ENCODE assay signal across 33 mouse cellular contexts in the genomic region with DNA sequence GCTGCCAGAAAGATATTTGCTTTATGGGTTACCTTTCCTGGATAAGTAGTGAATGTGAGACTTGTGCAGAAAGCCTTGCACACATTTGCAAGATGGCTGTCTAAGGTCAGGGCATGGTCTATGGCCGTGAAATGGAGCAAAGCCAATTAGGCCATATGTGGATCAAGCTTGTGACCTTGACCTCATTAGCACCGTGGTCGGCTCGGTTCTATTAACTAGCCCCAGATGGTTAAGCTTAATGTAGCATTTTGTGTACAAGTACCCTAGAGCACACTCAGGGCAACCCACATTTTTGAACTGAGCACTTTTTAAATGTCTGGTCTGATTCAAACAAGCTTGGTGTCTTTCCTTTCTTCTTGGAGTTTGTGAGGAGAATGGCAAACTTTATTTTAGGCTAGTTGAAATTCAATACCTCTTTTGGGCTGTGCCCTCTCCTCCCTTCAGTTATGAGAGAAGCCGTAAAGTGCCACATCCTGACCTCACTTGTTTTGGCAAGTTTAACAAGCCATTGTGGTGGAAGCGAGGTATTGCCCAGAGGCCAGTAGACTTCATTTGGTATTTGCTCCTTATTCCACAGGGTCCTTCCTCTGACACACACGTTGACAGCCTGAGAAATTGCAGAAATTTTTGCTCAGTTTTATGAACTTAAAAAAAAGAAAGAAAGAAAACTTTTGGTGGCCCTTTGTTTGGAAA.
A peak's percentile ranks its signal among the peaks of the same experiment; 100 is the strongest.
DNase-seq lines count a peak whose midpoint lies in the region; ATAC-seq lines count a peak whose summit lies in the region.
"Had no signal": no experiment of that assay in that cellular context is flagged by ENCODE, and none has a peak within 500 bp of the region (broad histone marks: within the 10 kb centered on the region; RNA-seq: fewer than 3 reads in every experiment).

No protein-coding gene starts in this region.

- H3K36me3 ChIP-seq in embryonic facial prominence, embryonic 11.5 days (replicated peaks; ENCODE audit: control insufficient read depth, insufficient read depth, low read depth, low read length), result no peaks in the 10 kb centered on the region
- peaks cover 53% of the 10 kb centered on the region for H3K36me3 ChIP-seq in limb, embryonic 12.5 days
- H3K36me3 ChIP-seq in midbrain, embryonic 15.5 days (replicated peaks), result no peaks in the 10 kb centered on the region
- H3K36me3 ChIP-seq: embryonic facial prominence, embryonic 13.5 days; forebrain, embryonic 10.5 days; heart, embryonic 10.5 days; heart, embryonic 15.5 days; hindbrain, embryonic 13.5 days; kidney, embryonic 15.5 days; liver, embryonic 15.5 days; midbrain, embryonic 10.5 days; neural tube, embryonic 12.5 days had no signal

- no peaks in the 10 kb centered on the region for H3K9me3 ChIP-seq in embryonic facial prominence, embryonic 11.5 days (replicated peaks; ENCODE audit: control insufficient read depth, low read length)
- no peaks in the 10 kb centered on the region for H3K9me3 ChIP-seq in limb, embryonic 12.5 days
- H3K9me3 ChIP-seq in midbrain, embryonic 15.5 days, result no peaks in the 10 kb centered on the region
- H3K9me3 ChIP-seq: embryonic facial prominence, embryonic 13.5 days; forebrain, embryonic 10.5 days; heart, embryonic 10.5 days; heart, embryonic 15.5 days; hindbrain, embryonic 13.5 days; kidney, embryonic 15.5 days; liver, embryonic 15.5 days; midbrain, embryonic 10.5 days; neural tube, embryonic 12.5 days had no signal

- 15% methylated on average over 7 of the region's 7 CpGs for WGBS in embryonic facial prominence, embryonic 11.5 days
- WGBS in limb, embryonic 12.5 days, result 10% methylated on average over 7 of the region's 7 CpGs
- WGBS in midbrain, embryonic 15.5 days, result 62% methylated on average over 7 of the region's 7 CpGs

- H3K27ac ChIP-seq in embryonic facial prominence, embryonic 11.5 days (replicated peaks; ENCODE audit: low read depth, low read length), result no peak overlapping the region
- no peak overlapping the region for H3K27ac ChIP-seq in limb, embryonic 12.5 days
- no peak overlapping the region for H3K27ac ChIP-seq in midbrain, embryonic 15.5 days
- H3K27ac ChIP-seq: embryonic facial prominence, embryonic 13.5 days; forebrain, embryonic 10.5 days; heart, embryonic 10.5 days; heart, embryonic 15.5 days; hindbrain, embryonic 13.5 days; kidney, embryonic 15.5 days; left cerebral cortex, adult 2 months; liver, embryonic 15.5 days; midbrain, embryonic 10.5 days; neural tube, embryonic 12.5 days; stomach, postnatal 0 days had no signal

- no peaks in the 10 kb centered on the region for H3K4me1 ChIP-seq in embryonic facial prominence, embryonic 11.5 days (ENCODE audit: control insufficient read depth, insufficient read depth, low read length)
- peaks cover 16% of the 10 kb centered on the region for H3K4me1 ChIP-seq in limb, embryonic 12.5 days (replicated peaks)
- H3K4me1 ChIP-seq in midbrain, embryonic 15.5 days, result no peaks in the 10 kb centered on the region
- H3K4me1 ChIP-seq: embryonic facial prominence, embryonic 13.5 days; heart, embryonic 10.5 days; heart, embryonic 15.5 days; hindbrain, embryonic 13.5 days; kidney, embryonic 15.5 days; liver, embryonic 15.5 days; midbrain, embryonic 10.5 days; neural tube, embryonic 12.5 days had no signal

- H3K9ac ChIP-seq in embryonic facial prominence, embryonic 11.5 days (replicated peaks; ENCODE audit: low read length), result no peak overlapping the region
- H3K9ac ChIP-seq in limb, embryonic 12.5 days (replicated peaks), result no peak overlapping the region
- H3K9ac ChIP-seq in midbrain, embryonic 15.5 days, result no peak overlapping the region
- H3K9ac ChIP-seq: embryonic facial prominence, embryonic 13.5 days; forebrain, postnatal 0 days; heart, embryonic 15.5 days; hindbrain, embryonic 13.5 days; kidney, embryonic 15.5 days; liver, embryonic 15.5 days; lung, embryonic 14.5 days; neural tube, embryonic 12.5 days had no signal

- ATAC-seq in embryonic facial prominence, embryonic 11.5 days (replicated peaks; ENCODE audit: insufficient number of reproducible peaks, low FRiP score, low TSS enrichment, low read depth), result no peak
- peak; percentile 81; the same call in 1 of the 2 replicates for ATAC-seq in limb, embryonic 12.5 days (ENCODE audit: insufficient number of reproducible peaks, insufficient read depth, low FRiP score, low TSS enrichment, low read depth)
- ATAC-seq in midbrain, embryonic 15.5 days (replicated peaks), result no peak
- ATAC-seq in inflammation-experienced regulatory T-cells, adult 6 months, result no peak
- ATAC-seq: activated CD4-positive, CD25-positive, alpha-beta regulatory T cell, adult 4 months; forebrain, postnatal 0 days; midbrain, embryonic 16.5 days had no signal

- no peak overlapping the region for H3K4me2 ChIP-seq in embryonic facial prominence, embryonic 11.5 days (ENCODE audit: low read depth, low read length)
- no peak overlapping the region for H3K4me2 ChIP-seq in limb, embryonic 12.5 days
- H3K4me2 ChIP-seq in midbrain, embryonic 15.5 days, result no peak overlapping the region
- H3K4me2 ChIP-seq: embryonic facial prominence, embryonic 13.5 days; heart, embryonic 15.5 days; hindbrain, embryonic 13.5 days; kidney, embryonic 15.5 days; liver, embryonic 15.5 days; lung, embryonic 14.5 days; neural tube, embryonic 12.5 days had no signal

- no peaks in the 10 kb centered on the region for H3K27me3 ChIP-seq in embryonic facial prominence, embryonic 11.5 days (ENCODE audit: control insufficient read depth, insufficient read depth, low read length)
- no peaks in the 10 kb centered on the region for H3K27me3 ChIP-seq in limb, embryonic 12.5 days
- H3K27me3 ChIP-seq in midbrain, embryonic 15.5 days (replicated peaks), result no peaks in the 10 kb centered on the region
- H3K27me3 ChIP-seq: CH12.LX; embryonic facial prominence, embryonic 13.5 days; heart, embryonic 15.5 days; hindbrain, embryonic 13.5 days; kidney, embryonic 15.5 days; liver, embryonic 15.5 days; neural tube, embryonic 12.5 days had no signal

- peak; percentile 53 for DNase-seq in embryo, embryonic 11 days
- DNase-seq in embryonic facial prominence, embryonic 11.5 days (ENCODE audit: low spot score), result peak; percentile 17
- no peak for DNase-seq in adrenal gland, adult 18-20 months (ENCODE audit: low spot score in 2 of 2)
- DNase-seq: adrenal gland, adult 8-10 months; cerebellum, adult 9-10 months; cerebellum, postnatal 36 days; forebrain, postnatal 0 days; gastrocnemius, postnatal 14 days; heart, postnatal 36 days; kidney, adult 18-20 months; kidney, postnatal 25 days; lung, embryonic 14.5 days; lung, postnatal 14 days; right cerebral cortex, adult 18-20 months; thymus, adult 18-20 months; thymus, postnatal 25 days had no signal

- no peak overlapping the region for H3K4me3 ChIP-seq in embryonic facial prominence, embryonic 11.5 days (ENCODE audit: low read depth, low read length)
- H3K4me3 ChIP-seq in limb, embryonic 12.5 days (replicated peaks), result no peak overlapping the region
- H3K4me3 ChIP-seq in midbrain, embryonic 15.5 days, result no peak overlapping the region
- H3K4me3 ChIP-seq: embryonic facial prominence, embryonic 13.5 days; forebrain, embryonic 10.5 days; heart, embryonic 10.5 days; heart, embryonic 15.5 days; hindbrain, embryonic 13.5 days; kidney, embryonic 15.5 days; left cerebral cortex, adult 2 months; liver, embryonic 15.5 days; midbrain, embryonic 10.5 days; neural tube, embryonic 12.5 days had no signal

Comparison
In these comparisons a context has a peak if more than half of its experiments do, and no peak if none do; other contexts are left out.
1. DNase-seq: peak in embryo, embryonic 11 days (single experiment) and embryonic facial prominence, embryonic 11.5 days (single experiment); none in adrenal gland, adult 18-20 months (0 of 2).